In the genomic region with DNA sequence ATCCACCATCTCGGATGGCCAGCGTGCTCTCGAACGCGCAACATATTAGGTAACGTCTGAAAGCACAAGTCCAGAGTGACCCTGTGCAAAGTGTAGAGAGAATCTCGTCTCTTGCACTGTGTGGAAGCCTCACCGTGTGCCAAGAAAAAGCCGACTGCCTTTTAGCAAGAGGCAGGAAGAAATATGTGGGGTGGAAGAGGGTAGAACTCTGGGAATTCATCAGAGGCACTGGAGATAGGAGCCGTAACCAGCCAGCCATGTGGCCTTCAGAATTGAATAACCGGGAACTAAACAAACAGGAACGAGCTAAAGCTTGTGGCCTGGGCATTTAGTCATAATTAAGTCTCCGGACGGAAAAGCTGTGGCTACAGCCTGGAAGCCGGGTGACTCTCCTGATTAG, we compare ENCODE assay signal across 21 mouse cellular contexts. TPM values are rescaled to one million over a fixed set of nuclear protein-coding genes. Genes with fewer than 3 reads are reported as not detected.
DNase-seq lines count a peak whose midpoint lies in the region; ATAC-seq and TF ChIP-seq lines count a peak whose summit lies in the region.
"Had no signal": no experiment of that assay in that cellular context is flagged by ENCODE, and none has a peak within 500 bp of the region (broad histone marks: within the 10 kb centered on the region; RNA-seq: fewer than 3 reads in every experiment).

No protein-coding gene starts in this region.

- intact Hi-C loops in heart, postnatal 10 days (cut with DNase I) = no loop called here
- intact Hi-C loops in gastrocnemius, adult 2 months (cut with DNase I) = no loop called here

- H3K27me3 ChIP-seq in heart, postnatal 0 days (ENCODE audit: control insufficient read depth, insufficient read depth, low read length) = no peaks in the 10 kb centered on the region
- H3K27me3 ChIP-seq in embryonic facial prominence, embryonic 14.5 days (replicated peaks; ENCODE audit: control insufficient read depth, insufficient read depth, low read length) = no peaks in the 10 kb centered on the region
- H3K27me3 ChIP-seq: hindbrain, embryonic 15.5 days; limb, embryonic 13.5 days; liver, embryonic 15.5 days had no signal

- H3K4me2 ChIP-seq in heart, postnatal 0 days (ENCODE audit: low read depth, low read length) = no peak overlapping the region
- H3K4me2 ChIP-seq in embryonic facial prominence, embryonic 14.5 days (ENCODE audit: low read depth, low read length) = no peak overlapping the region
- H3K4me2 ChIP-seq: hindbrain, embryonic 15.5 days; limb, embryonic 13.5 days; liver, embryonic 15.5 days had no signal

- ATAC-seq in heart, postnatal 0 days (ENCODE audit: insufficient read depth, low read depth) = no peak
- no peak for ATAC-seq in embryonic facial prominence, embryonic 14.5 days (ENCODE audit: low read depth)
- ATAC-seq: forebrain, embryonic 16.5 days; intestine, embryonic 16.5 days; lung, postnatal 0 days had no signal

- no peak for TF ChIP-seq EP300 in heart, postnatal 0 days (IDR thresholded peaks at IDR 0.05; ENCODE audit: low read depth)

- H3K9me3 ChIP-seq in heart, postnatal 0 days (replicated peaks; ENCODE audit: control insufficient read depth, low read length) = no peaks in the 10 kb centered on the region
- H3K9me3 ChIP-seq in embryonic facial prominence, embryonic 14.5 days (ENCODE audit: control insufficient read depth, low read length) = no peaks in the 10 kb centered on the region
- H3K9me3 ChIP-seq: hindbrain, embryonic 15.5 days; limb, embryonic 13.5 days; liver, embryonic 15.5 days had no signal

- H3K27ac ChIP-seq in heart, postnatal 0 days (ENCODE audit: low read depth) = peak overlapping the region; percentile 26; the same call in 1 of the 2 replicates
- H3K27ac ChIP-seq in embryonic facial prominence, embryonic 14.5 days (replicated peaks; ENCODE audit: low read depth, low read length) = peak overlapping the region; percentile 42
- H3K27ac ChIP-seq in gastrocnemius, adult 2 months = no peak overlapping the region
- H3K27ac ChIP-seq: hindbrain, embryonic 15.5 days; left cerebral cortex, adult 2 months; limb, embryonic 13.5 days; liver, embryonic 15.5 days had no signal

- TF ChIP-seq CTCF in heart, postnatal 0 days (IDR thresholded peaks at IDR 0.05; ENCODE audit: low read depth) = no peak
- TF ChIP-seq CTCF in gastrocnemius, adult 2 months (IDR thresholded peaks at IDR 0.05) = no peak

- 66% methylated on average over 15 of the region's 15 CpGs for WGBS in heart, postnatal 0 days
- WGBS in embryonic facial prominence, embryonic 14.5 days = 53% methylated on average over 15 of the region's 15 CpGs

- no peak overlapping the region for H3K9ac ChIP-seq in heart, postnatal 0 days (replicated peaks; ENCODE audit: low read depth, low read length)
- H3K9ac ChIP-seq in embryonic facial prominence, embryonic 14.5 days (ENCODE audit: low read depth, low read length) = no peak overlapping the region
- H3K9ac ChIP-seq: hindbrain, embryonic 15.5 days; limb, embryonic 13.5 days; liver, embryonic 15.5 days had no signal

- DNase-seq in heart, postnatal 0 days (ENCODE audit: low spot score) = no peak
- DNase-seq in heart, postnatal 10 days = no peak
- DNase-seq in MN1 (ENCODE audit: low spot score) (peak; percentile 56), NIH3T3 (ENCODE audit: low read depth) (peak; percentile 61)
- no peak for DNase-seq in embryonic facial prominence, embryonic 14.5 days (ENCODE audit: low spot score)
- no peak for DNase-seq in gastrocnemius, adult 2 months
- no peak for DNase-seq in left cerebral cortex, adult 8-10 months (ENCODE audit: low spot score in 2 of 2)
- DNase-seq: cerebellum, adult 9-11 months; heart, adult 11 months; heart, postnatal 36 days; midbrain, embryonic 14.5 days; right cerebral cortex, adult 18-20 months; thymus, adult 2 months had no signal

- no peak overlapping the region for H3K4me3 ChIP-seq in heart, postnatal 0 days (ENCODE audit: low read depth, low read length)
- H3K4me3 ChIP-seq in embryonic facial prominence, embryonic 14.5 days (ENCODE audit: low read depth, low read length) = no peak overlapping the region
- H3K4me3 ChIP-seq in gastrocnemius, adult 2 months = no peak overlapping the region
- H3K4me3 ChIP-seq: hindbrain, embryonic 15.5 days; left cerebral cortex, adult 2 months; limb, embryonic 13.5 days; liver, embryonic 15.5 days; myocyte had no signal

- H3K36me3 ChIP-seq in heart, postnatal 0 days (replicated peaks; ENCODE audit: control insufficient read depth, insufficient read depth, low read length) = peaks cover 54% of the 10 kb centered on the region
- H3K36me3 ChIP-seq in embryonic facial prominence, embryonic 14.5 days (ENCODE audit: control insufficient read depth, insufficient read depth, low read length) = peaks cover 36% of the 10 kb centered on the region

- H3K4me1 ChIP-seq in heart, postnatal 0 days (ENCODE audit: control insufficient read depth, insufficient read depth) = peaks cover 33% of the 10 kb centered on the region
- peaks cover 14% of the 10 kb centered on the region for H3K4me1 ChIP-seq in embryonic facial prominence, embryonic 14.5 days (ENCODE audit: control insufficient read depth, insufficient read depth, low read length)

RNA-seq across cellular contexts. Expression of a gene that starts 9.8 kb away (rescaled TPM):
- total RNA-seq in heart, postnatal 0 days (2014; rRNA removed; ENCODE audit: low replicate concordance) = 77.7 and 87.6 TPM in 2 replicates
- 149 and 175 TPM in 2 replicates for polyA plus RNA-seq in heart, postnatal 0 days (2015; fragmentation: Nextera tagmentation; extraction: Ambion mirVana)
- 100 to 1,000 TPM; 116 to 132 TPM for total RNA-seq in heart, postnatal 10 days (2021)
- 51.0 and 55.9 TPM in 2 replicates for polyA plus RNA-seq in embryonic facial prominence, embryonic 14.5 days (2014; fragmentation: Nextera tagmentation; extraction: Ambion mirVana)
- total RNA-seq in gastrocnemius, adult 2 months (2021) = 10 to 100 TPM; 55.2 to 55.5 TPM
- 10 to 100 TPM; 25.2 to 37.4 (median 32.2) TPM for total RNA-seq in left cerebral cortex, adult 8-10 months (2022)

RNA-seq across cellular contexts. Expression of a gene that starts 40.9 kb away (rescaled TPM):
- 54.6 and 62.6 TPM in 2 replicates for total RNA-seq in heart, postnatal 0 days (2014; rRNA removed; ENCODE audit: low replicate concordance)
- 51.1 and 55.7 TPM in 2 replicates for polyA plus RNA-seq in heart, postnatal 0 days (2015; fragmentation: Nextera tagmentation; extraction: Ambion mirVana)
- 10 to 100 TPM; 46.9 to 55.3 TPM for total RNA-seq in heart, postnatal 10 days (2021)
- polyA plus RNA-seq in embryonic facial prominence, embryonic 14.5 days (2014; fragmentation: Nextera tagmentation; extraction: Ambion mirVana) = 39.5 and 41.7 TPM in 2 replicates
- 10 to 100 TPM; 16.0 to 17.7 TPM for total RNA-seq in gastrocnemius, adult 2 months (2021)
- 10 to 100 TPM; 72.6 to 76.5 (median 74.7) TPM for total RNA-seq in left cerebral cortex, adult 8-10 months (2022)

Comparison
In these comparisons a context has a peak if more than half of its experiments do, and no peak if none do; other contexts are left out.
1. DNase-seq: peak in MN1 (single experiment) and NIH3T3 (single experiment); none in heart, postnatal 0 days (single experiment), heart, postnatal 10 days (0 of 2), embryonic facial prominence, embryonic 14.5 days (single experiment), gastrocnemius, adult 2 months (single experiment) and left cerebral cortex, adult 8-10 months (0 of 2).